Mouse (Mus musculus) frontal cortex, adult 2 months (tissue): Measurements from ENCODE around the gene Coq6. TPM values are rescaled to one million over a fixed set of nuclear protein-coding genes. Genes with fewer than 3 reads are reported as not detected.

Experiments
- polyA plus RNA-seq: library from polyadenylated mRNA; depleted of rRNA; stranded (reverse); fragments of >200 nt; gene quantifications from 2 replicates; pipeline ENCODE4 v1.2.3, GENCODE M21; 2012; rRNA removed

Coq6 gene
- polyA plus RNA-seq, 1 experiment, result 34.9 TPM

Other genes starting within 250 kb of the Coq6 start
- 52.9 and 55.1 TPM in 2 replicates for gene Dnal1, start 247.3 kb upstream of the Coq6 start, polyA plus RNA-seq
- gene Pnma1, start 213.2 kb upstream of the Coq6 start, polyA plus RNA-seq, result 4.4 and 5.3 TPM in 2 replicates
- gene Elmsan1, start 142.8 kb upstream of the Coq6 start, polyA plus RNA-seq, result 8.6 and 8.7 TPM in 2 replicates
- 34.4 and 39.4 TPM in 2 replicates for gene Ptgr2, start 76.4 kb upstream of the Coq6 start, polyA plus RNA-seq
- gene Zfp410, start 44.8 kb upstream of the Coq6 start, polyA plus RNA-seq, result 36.9 and 37.2 TPM in 2 replicates
- gene Fam161b, start 176 bp downstream of the Coq6 start, polyA plus RNA-seq, result 15.1 and 15.5 TPM in 2 replicates
- 19.2 and 21.3 TPM in 2 replicates for gene Entpd5, start 47.4 kb downstream of the Coq6 start, polyA plus RNA-seq
- gene Bbof1, start 47.4 kb downstream of the Coq6 start, polyA plus RNA-seq, result 7.2 and 8.5 TPM in 2 replicates
- gene Rnf113a2, start 55.5 kb downstream of the Coq6 start, polyA plus RNA-seq, result 15.1 and 18.3 TPM in 2 replicates
- gene Aldh6a1, start 89.3 kb downstream of the Coq6 start, polyA plus RNA-seq, result 49.0 and 56.4 TPM in 2 replicates
- gene Lin52, start 89.8 kb downstream of the Coq6 start, polyA plus RNA-seq, result 37.1 and 40.9 TPM in 2 replicates
- gene Vsx2, start 208.1 kb downstream of the Coq6 start, polyA plus RNA-seq, result 0.27 and 0.28 TPM in 2 replicates